Mouse (Mus musculus) myocyte (in vitro differentiated cells): ENCODE measurements around the gene Ntsr1.

Experiments
- E2F4 ChIP-seq: IDR thresholded peaks from one replicate; pipeline ENCODE4 v1.6.1; 2011; ENCODE audit warnings: mild to moderate bottlenecking, control low read depth, moderate library complexity; ENCODE audit not compliant: insufficient read depth
- MAX ChIP-seq: IDR thresholded peaks from one replicate; pipeline ENCODE4 v1.6.1; 2011; ENCODE audit warnings: low read depth, mild to moderate bottlenecking, control low read depth
- MYOD1 ChIP-seq, 3 experiments: IDR thresholded peaks; one replicate each; pipeline ENCODE4 v1.6.1; 2011; ENCODE audit warnings: control low read depth in 2 of 3, low read depth in 2 of 3, mild to moderate bottlenecking in 2 of 3, moderate library complexity in 1 of 3; ENCODE audit not compliant: insufficient read length in 2 of 3, control insufficient read depth in 1 of 3
- POLR2A ChIP-seq: IDR thresholded peaks from one replicate; pipeline ENCODE4 v1.6.1; 2011; ENCODE audit warnings: low read depth, mild to moderate bottlenecking, control low read depth, moderate library complexity; ENCODE audit not compliant: insufficient read length
- POLR2AphosphoS2 ChIP-seq: IDR thresholded peaks from one replicate; pipeline ENCODE4 v1.6.1; 2011; ENCODE audit warnings: low read depth, control low read depth; ENCODE audit not compliant: insufficient read length
- SRF ChIP-seq: IDR thresholded peaks from one replicate; pipeline ENCODE4 v1.6.1; 2011; ENCODE audit warnings: low read depth; ENCODE audit not compliant: control insufficient read depth, insufficient read length
- USF1 ChIP-seq: IDR thresholded peaks from one replicate; pipeline ENCODE4 v1.6.1; 2011; ENCODE audit warnings: low read depth, mild to moderate bottlenecking, control low read depth, moderate library complexity

DNA sequence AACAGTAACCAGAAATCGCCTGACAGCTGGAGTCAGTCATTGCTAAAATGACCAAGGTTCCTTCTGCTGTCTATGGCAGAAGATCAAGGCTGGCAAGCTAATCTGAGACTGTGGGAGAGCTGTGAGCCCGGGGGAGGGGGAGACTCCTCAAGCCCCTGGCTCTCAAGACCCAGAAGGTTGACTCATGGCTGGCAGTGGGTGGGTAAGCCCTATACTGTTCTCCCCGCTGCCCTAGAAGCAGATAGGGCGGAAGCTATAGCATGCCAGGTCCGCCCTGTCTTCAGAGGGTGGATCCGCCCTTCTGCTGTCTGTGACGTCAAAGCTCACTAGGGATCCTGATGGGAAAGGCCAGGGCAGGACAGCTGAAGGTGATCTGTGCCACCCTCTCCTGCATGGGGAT, 30.4 kb downstream of the Ntsr1 start:
- TF ChIP-seq MAX: no peak
- no peak for TF ChIP-seq USF1
- no peak for TF ChIP-seq E2F4
- TF ChIP-seq SRF: no peak
- TF ChIP-seq MYOD1 (IDR thresholded peaks at IDR 0.05; ENCODE audit: control insufficient read depth in 1 of 3, insufficient read length in 2 of 3, low read depth in 2 of 3): no peak
- TF ChIP-seq POLR2A: no peak
- TF ChIP-seq POLR2AphosphoS2: no peak
